Mouse (Mus musculus) liver, embryonic 15.5 days (tissue): ENCODE measurements at regions not wholly inside any gene's neighbourhood (a gene's known extent, or its start where the extent isn't known, plus 50 kb on each side); places are given as distances from the start of the nearest gene placed in this dataset.

ENCODE experiments used
- ATAC-seq: fragments of 200-750 bp; cut with Nextera tagmentation; 2 replicates; pipeline ENCODE4 v1.8.0; 2017; ENCODE audit warnings: moderate number of reproducible peaks, mild to moderate bottlenecking, moderate library complexity; ENCODE audit not compliant: insufficient read depth
- H3K27ac ChIP-seq: fragments of 300-500 bp; sonication (generic); replicated peaks from 2 replicates; pipeline ENCODE4 v1.5.1; 2015; ENCODE audit warnings: mild to moderate bottlenecking, inconsistent platforms
- H3K27me3 ChIP-seq: fragments of 300-500 bp; sonication (generic); 2 replicates; pipeline ENCODE4 v1.6.1; 2015; ENCODE audit warnings: mild to moderate bottlenecking, inconsistent platforms
- H3K36me3 ChIP-seq: fragments of 300-500 bp; sonication (generic); replicated peaks from 2 replicates; pipeline ENCODE4 v1.6.1; 2015; ENCODE audit warnings: moderate library complexity, mild to moderate bottlenecking, inconsistent platforms
- H3K4me1 ChIP-seq: fragments of 300-500 bp; sonication (generic); replicated peaks from 2 replicates; pipeline ENCODE4 v1.6.1; 2015; ENCODE audit warnings: inconsistent platforms
- H3K4me2 ChIP-seq: fragments of 300-500 bp; sonication (generic); 2 replicates; pipeline ENCODE4 v1.6.1; 2015; ENCODE audit warnings: moderate library complexity, mild to moderate bottlenecking, inconsistent platforms
- H3K4me3 ChIP-seq: fragments of 300-500 bp; sonication (generic); replicated peaks from 2 replicates; pipeline ENCODE4 v1.5.1; 2015; ENCODE audit warnings: mild to moderate bottlenecking, inconsistent platforms
- H3K9ac ChIP-seq: fragments of 300-500 bp; sonication (generic); 2 replicates; pipeline ENCODE4 v1.6.1; 2015; ENCODE audit warnings: moderate library complexity, mild to moderate bottlenecking, inconsistent platforms
- H3K9me3 ChIP-seq: fragments of 300-500 bp; sonication (generic); replicated peaks from 2 replicates; pipeline ENCODE4 v1.6.1; 2016; ENCODE audit warnings: inconsistent platforms
- WGBS: fragments of 180-500 bp; shearing (Covaris S2); methylation state at CpG from one replicate; pipeline ENCODE4 v1.1.7; 2015; ENCODE audit warnings: mixed read lengths; ENCODE audit not compliant: insufficient replicate concordance; 5-methylcytosine and 5-hydroxymethylcytosine counted together

DNA sequence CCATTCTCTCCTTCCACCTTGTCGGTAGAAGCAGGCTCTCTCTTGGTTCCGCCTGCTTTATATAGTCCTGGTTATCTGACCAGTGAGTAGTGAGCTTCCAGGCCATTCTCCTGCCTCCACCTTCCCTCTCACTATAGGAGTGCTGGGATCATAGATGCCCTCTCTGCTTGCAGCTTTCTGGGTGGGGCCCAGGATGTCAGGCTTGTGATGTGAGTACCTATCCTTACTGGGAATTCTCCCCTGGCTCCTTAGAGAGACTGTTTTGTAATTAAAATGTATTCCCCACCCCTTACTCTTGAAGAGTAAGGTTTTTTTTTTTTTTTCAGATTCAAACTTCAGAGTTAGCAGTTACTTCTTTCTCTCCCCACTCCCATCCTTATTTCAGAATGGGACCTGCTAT lies 291.1 kb upstream of the Rtl1 start:
- 73% methylated on average over 2 of the region's 2 CpGs for WGBS
- Histone ChIP-seq H3K9ac (no peak overlapping the region), H3K36me3 (no peaks in the 10 kb centered on the region), H3K4me1 (no peaks in the 10 kb centered on the region), H3K27me3 (no peaks in the 10 kb centered on the region), H3K27ac (no peak overlapping the region), H3K4me3 (no peak overlapping the region), H3K4me2 (no peak overlapping the region), H3K9me3 (no peaks in the 10 kb centered on the region)
- ATAC-seq = no peak

DNA sequence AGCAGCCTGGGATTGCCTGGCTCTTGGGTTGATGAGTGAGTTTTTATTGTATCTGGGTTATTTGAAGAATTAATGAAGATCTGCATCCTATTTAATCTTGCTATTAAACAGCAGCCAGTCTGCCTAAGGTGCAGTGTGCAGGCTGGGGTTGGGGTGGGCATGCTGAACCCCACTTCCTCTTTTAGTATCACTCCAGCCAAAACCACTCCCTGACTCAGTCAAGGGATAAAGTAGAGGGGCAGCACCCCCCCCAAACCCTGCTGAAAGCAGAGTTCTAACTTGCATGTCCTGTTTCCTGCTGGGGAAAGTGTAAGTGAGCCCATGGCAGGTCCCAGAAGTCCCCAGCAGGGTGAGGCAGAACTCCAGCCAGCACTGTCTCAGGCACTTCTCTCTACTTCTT lies 292.7 kb upstream of the Rtl1 start:
- H3K4me1 ChIP-seq = no peaks in the 10 kb centered on the region
- no peaks in the 10 kb centered on the region for H3K27me3 ChIP-seq
- no peaks in the 10 kb centered on the region for H3K36me3 ChIP-seq
- H3K9me3 ChIP-seq = no peaks in the 10 kb centered on the region
- no peak overlapping the region for H3K9ac ChIP-seq
- H3K27ac ChIP-seq = no peak overlapping the region
- no peak overlapping the region for H3K4me3 ChIP-seq
- no peak for ATAC-seq
- no peak overlapping the region for H3K4me2 ChIP-seq

GRCm38 (mm10) chr12:109893657-109894056 lies 293.5 kb upstream of the Rtl1 start:
- Histone ChIP-seq H3K36me3 (no peaks in the 10 kb centered on the region), H3K9ac (no peak overlapping the region)
- 51% methylated on average over 4 of the region's 4 CpGs for WGBS

DNA sequence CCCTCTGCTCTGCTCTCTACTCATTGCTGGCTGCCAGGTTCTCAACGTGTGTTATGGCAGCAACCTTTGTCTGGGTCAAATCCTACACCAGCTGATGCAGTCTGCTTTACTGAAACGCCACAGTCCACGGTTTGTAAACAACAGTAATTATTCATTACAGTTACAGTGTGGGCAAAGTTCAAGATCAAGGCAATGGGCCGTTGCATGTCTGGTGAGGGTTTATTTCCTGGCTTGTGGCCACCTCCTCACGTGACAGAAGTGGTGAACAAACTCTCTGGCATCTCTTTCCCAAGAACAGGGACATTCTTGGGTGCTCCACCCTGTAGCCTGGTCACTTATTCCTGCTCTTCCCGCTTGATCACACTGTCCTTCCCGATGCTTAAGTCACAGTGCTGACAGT lies 295.3 kb upstream of the Rtl1 start:
- Histone ChIP-seq H3K9ac (no peak overlapping the region), H3K4me1 (no peaks in the 10 kb centered on the region), H3K4me2 (no peak overlapping the region), H3K27me3 (no peaks in the 10 kb centered on the region), H3K4me3 (no peak overlapping the region), H3K9me3 (no peaks in the 10 kb centered on the region), H3K36me3 (no peaks in the 10 kb centered on the region), H3K27ac (no peak overlapping the region)
- ATAC-seq = no peak
- 54% methylated on average over 7 of the region's 7 CpGs for WGBS

More at GRCm38 (mm10) chr12:109893657-109894056, 293.5 kb upstream of the Rtl1 start:
- Histone ChIP-seq H3K4me1 (no peaks in the 10 kb centered on the region), H3K27me3 (no peaks in the 10 kb centered on the region), H3K4me3 (no peak overlapping the region), H3K27ac (no peak overlapping the region), H3K9me3 (no peaks in the 10 kb centered on the region), H3K4me2 (no peak overlapping the region)
- no peak for ATAC-seq

- Histone ChIP-seq H3K9me3 (0 out of 2 replicates have a peak, but pooled peaks cover 3% of the 10 kb centered on the region), H3K4me3 (no peak overlapping the region), H3K9ac (no peak overlapping the region), H3K27me3 (no peaks in the 10 kb centered on the region), H3K27ac (no peak overlapping the region), H3K4me1 (no peaks in the 10 kb centered on the region), H3K36me3 (no peaks in the 10 kb centered on the region), H3K4me2 (no peak overlapping the region)
- WGBS = 66% methylated on average over 9 of the region's 9 CpGs
- no peak for ATAC-seq
Observed at GRCm38 (mm10) chr12:109896397-109896796, 296.3 kb upstream of the Rtl1 start.

GRCm38 (mm10) chr12:109896906-109897305 lies 296.8 kb upstream of the Rtl1 start:
- 65% methylated on average over 10 of the region's 10 CpGs for WGBS
- Histone ChIP-seq H3K9me3 (0 out of 2 replicates have a peak, but pooled peaks cover 3% of the 10 kb centered on the region), H3K9ac (no peak overlapping the region), H3K4me3 (no peak overlapping the region), H3K4me2 (no peak overlapping the region), H3K27ac (no peak overlapping the region), H3K36me3 (no peaks in the 10 kb centered on the region), H3K27me3 (no peaks in the 10 kb centered on the region), H3K4me1 (no peaks in the 10 kb centered on the region)
- ATAC-seq = no peak

DNA sequence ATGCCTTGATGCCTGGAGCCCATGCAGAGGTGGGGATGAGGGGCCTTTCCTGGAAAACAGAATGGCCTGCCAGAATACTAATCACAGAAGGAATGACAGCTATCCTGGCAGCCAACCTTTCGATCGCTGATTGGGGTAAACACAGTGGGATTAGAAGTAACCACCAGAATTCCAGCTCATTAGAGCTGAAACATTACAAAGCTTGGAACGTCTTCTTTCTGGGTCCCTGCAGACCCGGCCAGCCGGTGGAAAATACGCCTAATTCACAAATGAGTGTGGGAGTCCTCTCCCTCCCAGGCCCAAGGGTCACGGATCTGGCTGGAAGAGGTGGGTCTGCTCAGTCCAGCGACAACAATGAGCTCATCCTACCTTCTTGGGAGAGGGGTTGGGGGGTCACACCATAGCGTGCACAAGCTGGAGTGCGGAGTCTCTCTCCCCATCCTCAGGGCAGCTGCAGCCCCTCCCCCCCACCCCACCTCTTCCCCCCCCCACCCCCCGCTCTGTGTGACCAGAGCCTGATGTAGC lies 297.8 kb upstream of the Rtl1 start:
- no peak overlapping the region for H3K9ac ChIP-seq
- H3K4me2 ChIP-seq = no peak overlapping the region
- H3K4me3 ChIP-seq = no peak overlapping the region
- H3K36me3 ChIP-seq = no peaks in the 10 kb centered on the region
- H3K27ac ChIP-seq = no peak overlapping the region
- WGBS = 64% methylated on average over 11 of the region's 11 CpGs
- ATAC-seq = no peak
- H3K4me1 ChIP-seq = no peaks in the 10 kb centered on the region
- no peaks in the 10 kb centered on the region for H3K27me3 ChIP-seq
- H3K9me3 ChIP-seq = 0 out of 2 replicates have a peak, but pooled peaks cover 3% of the 10 kb centered on the region

DNA sequence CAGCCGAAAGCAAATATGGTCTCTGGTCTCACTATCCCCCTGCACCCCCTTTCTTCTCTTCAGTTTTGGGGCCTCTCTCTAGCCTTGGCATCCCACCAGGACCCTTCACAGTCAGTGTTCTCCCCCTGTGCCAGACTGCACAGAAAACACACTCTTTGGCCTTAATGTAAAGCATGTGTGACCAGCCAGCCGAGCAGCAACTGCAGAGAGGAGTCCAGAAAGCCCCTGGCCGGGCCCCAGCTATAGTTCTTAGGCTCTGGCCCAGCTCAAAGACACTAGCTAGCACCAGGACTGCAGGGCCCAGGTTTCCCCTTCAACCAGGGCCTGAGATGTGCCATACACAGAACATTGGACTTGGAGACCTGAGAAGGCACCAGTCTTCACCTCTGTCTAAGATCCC lies 299.3 kb upstream of the Rtl1 start:
- Histone ChIP-seq H3K27me3 (no peaks in the 10 kb centered on the region), H3K9ac (no peak overlapping the region), H3K27ac (no peak overlapping the region), H3K9me3 (0 out of 2 replicates have a peak, but pooled peaks cover 3% of the 10 kb centered on the region), H3K4me2 (no peak overlapping the region), H3K4me3 (no peak overlapping the region), H3K4me1 (no peaks in the 10 kb centered on the region), H3K36me3 (no peaks in the 10 kb centered on the region)
- WGBS = 57% methylated on average over 3 of the region's 3 CpGs
- ATAC-seq = no peak

DNA sequence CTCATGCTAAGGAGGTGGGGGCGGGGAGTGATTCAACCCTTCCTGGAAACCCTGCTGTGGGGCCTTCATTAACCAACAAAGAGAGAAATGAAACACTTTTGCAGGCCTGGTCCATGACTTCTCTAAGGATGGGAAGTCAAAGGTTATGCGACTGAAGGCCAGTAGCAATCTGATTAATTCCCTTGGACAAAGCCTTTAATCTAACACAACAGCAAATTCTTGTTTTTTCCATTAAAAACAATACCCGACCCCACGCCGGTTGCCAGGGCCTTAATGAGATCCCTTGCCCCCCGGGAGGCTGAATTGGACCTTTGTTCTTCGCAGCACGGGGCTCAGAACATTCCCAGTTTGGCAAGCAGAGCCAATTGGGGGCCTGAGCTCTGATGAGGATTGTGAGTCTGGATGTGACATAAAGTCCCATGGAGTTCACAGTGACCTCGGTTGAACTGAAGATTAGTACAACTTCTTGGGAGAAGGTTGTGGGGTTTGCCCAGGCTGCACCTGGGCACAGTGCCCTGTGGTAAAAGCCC lies 310.9 kb upstream of the Rtl1 start:
- H3K9ac ChIP-seq = no peak overlapping the region
- H3K27me3 ChIP-seq = no peaks in the 10 kb centered on the region
- ATAC-seq = no peak
- H3K4me2 ChIP-seq = no peak overlapping the region
- 66% methylated on average over 9 of the region's 9 CpGs for WGBS
- H3K4me1 ChIP-seq = no peaks in the 10 kb centered on the region
- H3K9me3 ChIP-seq = 0 out of 2 replicates have a peak, but pooled peaks cover 8% of the 10 kb centered on the region
- H3K36me3 ChIP-seq = no peaks in the 10 kb centered on the region
- no peak overlapping the region for H3K27ac ChIP-seq
- no peak overlapping the region for H3K4me3 ChIP-seq

DNA sequence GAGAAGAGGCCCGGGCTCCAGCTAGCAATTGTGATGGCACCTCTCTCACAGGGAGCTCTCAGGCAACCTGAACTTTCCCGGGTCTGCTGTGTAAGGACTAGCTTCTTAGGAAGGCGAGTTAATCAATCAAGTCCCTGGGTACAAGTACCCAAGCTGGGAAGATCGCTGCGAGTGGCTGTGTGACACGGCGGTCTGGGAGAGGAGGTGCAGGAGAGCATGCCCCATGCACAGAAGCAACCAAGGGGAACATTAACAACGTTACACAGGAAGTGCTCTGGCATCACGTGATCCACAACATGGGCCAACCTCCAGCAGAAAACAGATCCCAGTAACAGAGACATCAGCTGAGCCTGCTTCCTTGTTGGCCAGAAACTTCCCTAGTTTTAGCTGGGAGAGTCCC lies 311.4 kb upstream of the Rtl1 start:
- H3K4me2 ChIP-seq = no peak overlapping the region
- no peak for ATAC-seq
- H3K36me3 ChIP-seq = no peaks in the 10 kb centered on the region
- H3K27ac ChIP-seq = no peak overlapping the region
- H3K4me1 ChIP-seq = no peaks in the 10 kb centered on the region
- 0 out of 2 replicates have a peak, but pooled peaks cover 8% of the 10 kb centered on the region for H3K9me3 ChIP-seq
- no peak overlapping the region for H3K4me3 ChIP-seq
- H3K9ac ChIP-seq = no peak overlapping the region
- H3K27me3 ChIP-seq = no peaks in the 10 kb centered on the region
- 52% methylated on average over 9 of the region's 9 CpGs for WGBS

DNA sequence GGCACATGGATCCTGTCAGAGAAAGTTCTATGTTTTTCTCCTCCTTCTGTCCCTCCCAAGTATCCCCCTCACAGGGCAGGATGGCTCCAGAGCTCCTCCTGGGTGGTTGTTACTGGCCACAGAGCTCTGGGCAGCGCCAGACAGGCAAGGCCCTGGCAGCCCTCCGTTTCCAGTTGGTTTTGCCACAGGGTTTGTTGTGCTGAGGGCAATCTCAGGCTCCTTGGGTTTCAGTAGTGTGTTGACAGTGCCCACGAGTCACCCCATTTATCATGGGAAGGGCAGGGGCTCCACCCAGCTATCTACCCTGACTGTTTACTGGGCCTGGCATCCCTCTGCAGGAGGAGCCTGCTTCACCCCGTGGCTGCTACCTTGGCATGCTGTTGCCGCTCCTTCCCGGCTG lies 317.6 kb upstream of the Rtl1 start:
- no peaks in the 10 kb centered on the region for H3K27me3 ChIP-seq
- 60% methylated on average over 6 of the region's 6 CpGs for WGBS
- no peaks in the 10 kb centered on the region for H3K9me3 ChIP-seq
- no peak overlapping the region for H3K4me2 ChIP-seq
- H3K27ac ChIP-seq = no peak overlapping the region
- no peak overlapping the region for H3K4me3 ChIP-seq
- ATAC-seq = no peak
- H3K4me1 ChIP-seq = no peaks in the 10 kb centered on the region
- no peak overlapping the region for H3K9ac ChIP-seq
- no peaks in the 10 kb centered on the region for H3K36me3 ChIP-seq

DNA sequence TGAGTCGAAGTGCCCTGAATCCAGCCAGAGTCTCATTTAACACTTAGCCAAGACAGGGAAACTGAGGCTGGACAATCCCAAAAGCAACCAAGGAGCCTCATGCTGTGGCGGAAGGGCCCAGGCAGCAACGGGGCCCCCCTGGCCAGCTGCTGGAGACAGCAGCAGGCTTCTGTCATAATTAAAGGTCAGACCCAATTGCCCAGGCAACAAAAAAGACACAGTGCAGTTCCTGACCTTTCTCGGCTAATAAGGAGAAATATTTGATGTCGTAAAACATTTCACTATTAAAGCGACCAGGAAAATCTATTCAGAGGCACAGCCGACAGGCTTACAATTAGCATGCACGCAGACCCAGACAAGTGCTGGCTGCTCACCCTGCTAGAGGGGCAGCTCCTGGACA lies 318.8 kb upstream of the Rtl1 start:
- WGBS = 65% methylated on average over 8 of the region's 8 CpGs
- H3K9me3 ChIP-seq = no peaks in the 10 kb centered on the region

More for the DNA sequence above, 318.8 kb upstream of the Rtl1 start:
- Histone ChIP-seq H3K9ac (no peak overlapping the region), H3K36me3 (no peaks in the 10 kb centered on the region), H3K4me3 (no peak overlapping the region), H3K27me3 (no peaks in the 10 kb centered on the region), H3K4me2 (no peak overlapping the region), H3K4me1 (no peaks in the 10 kb centered on the region), H3K27ac (no peak overlapping the region)
- no peak for ATAC-seq
